Mouse (Mus musculus) thymus, postnatal 0 days (tissue): ENCODE results near the gene Clec4a1. TPM values are rescaled to one million over a fixed set of nuclear protein-coding genes. Genes with fewer than 3 reads are reported as not detected.

Experiments
- DNase-seq: peaks from one replicate; pipeline ENCODE4 v3.0.0-alpha.2; 2015; ENCODE audit warnings: low spot score
- polyA plus RNA-seq: library from polyadenylated mRNA; unstranded; fragments of >200 nt; fragmentation: Nextera tagmentation; extraction: Ambion mirVana; gene quantifications from 2 replicates; pipeline ENCODE4 v1.2.1, GENCODE M21; 2015

The Clec4a1 gene
- polyA plus RNA-seq = 5.5 and 6.0 TPM in 2 replicates

- DNase-seq = no peak
Observed at GRCm38 (mm10) chr6:122921451-122921850, at the start of gene Clec4a1. Gene Clec4a1 (plus strand): TSS chr6:122921848.

- DNase-seq = peak; percentile 48
Observed at GRCm38 (mm10) chr6:122872800-122873199, 48.8 kb upstream of the Clec4a1 start.

GRCm38 (mm10) chr6:122873871-122874719 lies 47.6 kb upstream of the Clec4a1 start, which contains the start of gene Necap1:
Gene Necap1 (plus strand): TSS chr6:122874474.
- peak; percentile 96 for DNase-seq

- DNase-seq = no peak
Observed at GRCm38 (mm10) chr6:122874720-122875389, 46.8 kb upstream of the Clec4a1 start.

- no peak for DNase-seq
Observed at GRCm38 (mm10) chr6:122879141-122879735, 42.4 kb upstream of the Clec4a1 start.

GRCm38 (mm10) chr6:122879781-122880505 lies 41.7 kb upstream of the Clec4a1 start:
- no peak for DNase-seq

- DNase-seq = no peak
Observed at GRCm38 (mm10) chr6:122881287-122881686, 40.4 kb upstream of the Clec4a1 start.

GRCm38 (mm10) chr6:122883603-122884002 lies 38.0 kb upstream of the Clec4a1 start:
- no peak for DNase-seq

- DNase-seq = no peak
Observed at GRCm38 (mm10) chr6:122889599-122889998, 32.0 kb upstream of the Clec4a1 start.

GRCm38 (mm10) chr6:122892442-122893049 lies 29.1 kb upstream of the Clec4a1 start:
- DNase-seq = peak; percentile 55

- DNase-seq = no peak
Observed at GRCm38 (mm10) chr6:122919922-122920321, 1.7 kb upstream of the Clec4a1 start.

GRCm38 (mm10) chr6:122934845-122935244 lies 13.2 kb downstream of the Clec4a1 start:
- no peak for DNase-seq

GRCm38 (mm10) chr6:122939618-122940017 lies 18.0 kb downstream of the Clec4a1 start:
- no peak for DNase-seq

GRCm38 (mm10) chr6:122946760-122947159 lies 25.1 kb downstream of the Clec4a1 start:
- no peak for DNase-seq

- no peak for DNase-seq
Observed at GRCm38 (mm10) chr6:122952401-122952800, 30.8 kb downstream of the Clec4a1 start, which contains the start of gene Clec4a3. Gene Clec4a3 (plus strand): TSS chr6:122952515.

GRCm38 (mm10) chr6:122964562-122964961 lies 42.9 kb downstream of the Clec4a1 start:
- DNase-seq = no peak

GRCm38 (mm10) chr6:122969048-122969447 lies 47.4 kb downstream of the Clec4a1 start:
- DNase-seq = no peak
